Mouse (Mus musculus): ENCODE results near the gene Zdhhc21. TPM values are rescaled to one million over a fixed set of nuclear protein-coding genes. Genes with fewer than 3 reads are reported as not detected.
A peak's percentile ranks its signal among the peaks of the same experiment; 100 is the strongest.

Zdhhc21 gene
- total RNA-seq (2014; rRNA removed) (41.3 and 45.0 TPM in 2 replicates), polyA plus RNA-seq (2015; fragmentation: Nextera tagmentation; extraction: Ambion mirVana) (13.4 and 14.0 TPM in 2 replicates)

GRCm38 (mm10) chr4:82859131-82860125 lies at the start of gene Zdhhc21:
Gene Zdhhc21 (minus strand): TSS chr4:82859958.
- peak; percentile 85 for DNase-seq (ENCODE audit: low spot score)
- ATAC-seq: peak; percentile 91
- Histone ChIP-seq H3K27ac (peak within 1 kb of the TSS; percentile 93), H3K9me3 (ENCODE audit: low read length) (no peaks in the 10 kb centered on the region), H3K27me3 (ENCODE audit: insufficient read depth, low read length) (no peaks in the 10 kb centered on the region), H3K4me3 (ENCODE audit: low read length) (peak within 1 kb of the TSS; percentile 67), H3K4me1 (ENCODE audit: insufficient read depth, low read length) (peaks cover 8% of the 10 kb centered on the region; the same call in 1 of the 2 replicates), H3K9ac (replicated peaks; ENCODE audit: low read length) (peak within 1 kb of the TSS; percentile 82), H3K4me2 (ENCODE audit: low read depth, low read length) (peak within 1 kb of the TSS; percentile 64), H3K36me3 (ENCODE audit: insufficient read depth, low read length) (no peaks in the 10 kb centered on the region)
- no peak for TF ChIP-seq CTCF (IDR thresholded peaks at IDR 0.05; ENCODE audit: low read depth)
- under 1% methylated on average over 72 of the region's 82 CpGs for WGBS

GRCm38 (mm10) chr4:82895227-82895626 lies 35.5 kb upstream of the Zdhhc21 start:
- no peak overlapping the region for H3K9ac ChIP-seq (replicated peaks; ENCODE audit: low read length)
- no peak overlapping the region for H3K4me3 ChIP-seq (ENCODE audit: low read length)
- no peak for DNase-seq (ENCODE audit: low spot score)
- 92% methylated on average over 10 of the region's 10 CpGs for WGBS
- no peaks in the 10 kb centered on the region for H3K4me1 ChIP-seq (ENCODE audit: insufficient read depth, low read length)
- H3K27me3 ChIP-seq (ENCODE audit: insufficient read depth, low read length): no peaks in the 10 kb centered on the region
- no peak overlapping the region for H3K27ac ChIP-seq
- H3K4me2 ChIP-seq (ENCODE audit: low read depth, low read length): no peak overlapping the region
- no peak for ATAC-seq
- no peaks in the 10 kb centered on the region for H3K9me3 ChIP-seq (ENCODE audit: low read length)
- no peak for TF ChIP-seq CTCF (IDR thresholded peaks at IDR 0.05; ENCODE audit: low read depth)
- no peaks in the 10 kb centered on the region for H3K36me3 ChIP-seq (ENCODE audit: insufficient read depth, low read length)

- DNase-seq (ENCODE audit: low spot score): no peak
- no peaks in the 10 kb centered on the region for H3K27me3 ChIP-seq (ENCODE audit: insufficient read depth, low read length)
- no peak overlapping the region for H3K9ac ChIP-seq (replicated peaks; ENCODE audit: low read length)
- H3K4me1 ChIP-seq (ENCODE audit: insufficient read depth, low read length): no peaks in the 10 kb centered on the region
- H3K27ac ChIP-seq: no peak overlapping the region
- no peak overlapping the region for H3K4me2 ChIP-seq (ENCODE audit: low read depth, low read length)
- H3K4me3 ChIP-seq (ENCODE audit: low read length): no peak overlapping the region
- no peaks in the 10 kb centered on the region for H3K36me3 ChIP-seq (ENCODE audit: insufficient read depth, low read length)
- no peak for ATAC-seq
- 76% methylated on average over 5 of the region's 5 CpGs for WGBS
- no peaks in the 10 kb centered on the region for H3K9me3 ChIP-seq (ENCODE audit: low read length)
- no peak for TF ChIP-seq CTCF (IDR thresholded peaks at IDR 0.05; ENCODE audit: low read depth)
Observed at GRCm38 (mm10) chr4:82892247-82892646, 32.5 kb upstream of the Zdhhc21 start.

- ATAC-seq (no peak), DNase-seq (ENCODE audit: low spot score) (no peak)
- 72% methylated on average over 2 of the region's 2 CpGs for WGBS
- no peak overlapping the region for H3K4me2 ChIP-seq (ENCODE audit: low read depth, low read length)
- H3K27me3 ChIP-seq (ENCODE audit: insufficient read depth, low read length): no peaks in the 10 kb centered on the region
- H3K27ac ChIP-seq: no peak overlapping the region
- no peak for TF ChIP-seq CTCF (IDR thresholded peaks at IDR 0.05; ENCODE audit: low read depth)
- no peaks in the 10 kb centered on the region for H3K36me3 ChIP-seq (ENCODE audit: insufficient read depth, low read length)
- H3K9ac ChIP-seq (replicated peaks; ENCODE audit: low read length): no peak overlapping the region
- no peaks in the 10 kb centered on the region for H3K9me3 ChIP-seq (ENCODE audit: low read length)
- no peak overlapping the region for H3K4me3 ChIP-seq (ENCODE audit: low read length)
- no peaks in the 10 kb centered on the region for H3K4me1 ChIP-seq (ENCODE audit: insufficient read depth, low read length)
Observed at GRCm38 (mm10) chr4:82891566-82891965, 31.8 kb upstream of the Zdhhc21 start.

GRCm38 (mm10) chr4:82891049-82891448 lies 31.3 kb upstream of the Zdhhc21 start:
- 39% methylated on average over 7 of the region's 7 CpGs for WGBS
- no peak overlapping the region for H3K27ac ChIP-seq
- no peak for ATAC-seq
- no peaks in the 10 kb centered on the region for H3K4me1 ChIP-seq (ENCODE audit: insufficient read depth, low read length)
- no peaks in the 10 kb centered on the region for H3K9me3 ChIP-seq (ENCODE audit: low read length)
- H3K36me3 ChIP-seq (ENCODE audit: insufficient read depth, low read length): no peaks in the 10 kb centered on the region
- no peak overlapping the region for H3K9ac ChIP-seq (replicated peaks; ENCODE audit: low read length)
- no peak overlapping the region for H3K4me3 ChIP-seq (ENCODE audit: low read length)
- H3K4me2 ChIP-seq (ENCODE audit: low read depth, low read length): no peak overlapping the region
- H3K27me3 ChIP-seq (ENCODE audit: insufficient read depth, low read length): no peaks in the 10 kb centered on the region
- TF ChIP-seq CTCF (IDR thresholded peaks at IDR 0.05; ENCODE audit: low read depth): peak; percentile 15; the same call in 1 of the 2 replicates
- DNase-seq (ENCODE audit: low spot score): peak; percentile 41

GRCm38 (mm10) chr4:82890585-82890984 lies 30.8 kb upstream of the Zdhhc21 start:
- Histone ChIP-seq H3K9ac (replicated peaks; ENCODE audit: low read length) (no peak overlapping the region), H3K27me3 (ENCODE audit: insufficient read depth, low read length) (no peaks in the 10 kb centered on the region), H3K4me1 (ENCODE audit: insufficient read depth, low read length) (no peaks in the 10 kb centered on the region), H3K27ac (no peak overlapping the region), H3K36me3 (ENCODE audit: insufficient read depth, low read length) (no peaks in the 10 kb centered on the region), H3K9me3 (ENCODE audit: low read length) (no peaks in the 10 kb centered on the region), H3K4me3 (ENCODE audit: low read length) (no peak overlapping the region), H3K4me2 (ENCODE audit: low read depth, low read length) (no peak overlapping the region)
- no peak for DNase-seq (ENCODE audit: low spot score)
- 69% methylated on average over 4 of the region's 4 CpGs for WGBS
- no peak for TF ChIP-seq CTCF (IDR thresholded peaks at IDR 0.05; ENCODE audit: low read depth)
- ATAC-seq: no peak
